8 mouse cellular contexts compared by ENCODE assay signal in genomic region chr10:81329194-81329975, GRCm38 (mm10). TPM values are rescaled to one million over a fixed set of nuclear protein-coding genes. Genes with fewer than 3 reads are reported as not detected.
DNase-seq lines count a peak whose midpoint lies in the region; ATAC-seq lines count a peak whose summit lies in the region.

No protein-coding gene starts in this region.

- peak overlapping the region; percentile 36 for H3K9ac ChIP-seq in lung, embryonic 15.5 days
- H3K9ac ChIP-seq in embryonic facial prominence, embryonic 14.5 days (ENCODE audit: low read depth, low read length): peak overlapping the region; percentile 44
- H3K9ac ChIP-seq in kidney, embryonic 16.5 days (replicated peaks; ENCODE audit: low read length): peak overlapping the region; percentile 31

- peak overlapping the region; percentile 24 for H3K4me3 ChIP-seq in lung, embryonic 15.5 days
- no peak overlapping the region for H3K4me3 ChIP-seq in embryonic facial prominence, embryonic 14.5 days (ENCODE audit: low read depth, low read length)
- H3K4me3 ChIP-seq in kidney, embryonic 16.5 days (ENCODE audit: low read length): peak overlapping the region; percentile 26

- ATAC-seq in lung, embryonic 15.5 days (ENCODE audit: borderline replicate concordance, extremely low read depth, low FRiP score, low TSS enrichment): peak; percentile 74
- peak; percentile 80 for ATAC-seq in embryonic facial prominence, embryonic 14.5 days (ENCODE audit: low read depth)
- ATAC-seq in kidney, embryonic 16.5 days (ENCODE audit: low FRiP score, low TSS enrichment): peak; percentile 69
- ATAC-seq in megakaryocyte-erythroid progenitor cell, adult 5-6 weeks (replicated peaks; ENCODE audit: low FRiP score, low TSS enrichment, poor library complexity, severe bottlenecking): no peak

- DNase-seq in lung, adult 18-20 months: no peak
- DNase-seq in embryonic facial prominence, embryonic 14.5 days (ENCODE audit: low spot score): peak; percentile 94
- DNase-seq in naive thymus-derived CD4-positive, alpha-beta T cell, adult 2 months (ENCODE audit: low read depth): peak; percentile 66
- DNase-seq in left cerebral cortex, postnatal 14 days (ENCODE audit: low spot score in 2 of 2): no peak
- no peak for DNase-seq in frontal cortex, adult 2 months (ENCODE audit: extremely low spot score in 1 of 2, low spot score in 1 of 2)

- peak overlapping the region; percentile 53 for H3K4me2 ChIP-seq in lung, embryonic 15.5 days
- H3K4me2 ChIP-seq in embryonic facial prominence, embryonic 14.5 days (ENCODE audit: low read depth, low read length): peak overlapping the region; percentile 34
- H3K4me2 ChIP-seq in kidney, embryonic 16.5 days (replicated peaks; ENCODE audit: low read depth, low read length): peak overlapping the region; percentile 34

- H3K27ac ChIP-seq in lung, embryonic 15.5 days: peak overlapping the region; percentile 93
- peak overlapping the region; percentile 90 for H3K27ac ChIP-seq in embryonic facial prominence, embryonic 14.5 days (replicated peaks; ENCODE audit: low read depth, low read length)
- peak overlapping the region; percentile 89 for H3K27ac ChIP-seq in kidney, embryonic 16.5 days (ENCODE audit: low read length)

- WGBS in lung, embryonic 15.5 days: 37% methylated on average over 10 of the region's 10 CpGs
- WGBS in embryonic facial prominence, embryonic 14.5 days: 55% methylated on average over 10 of the region's 10 CpGs
- 50% methylated on average over 10 of the region's 10 CpGs for whole genome bisulfite sequencing in kidney, embryonic 16.5 days

- peaks cover 52% of the 10 kb centered on the region for H3K4me1 ChIP-seq in lung, embryonic 15.5 days
- H3K4me1 ChIP-seq in embryonic facial prominence, embryonic 14.5 days (ENCODE audit: control insufficient read depth, insufficient read depth, low read length): peaks cover 24% of the 10 kb centered on the region
- H3K4me1 ChIP-seq in kidney, embryonic 16.5 days (ENCODE audit: insufficient read depth, low read length): peaks cover 33% of the 10 kb centered on the region

- H3K36me3 ChIP-seq in lung, embryonic 15.5 days: peaks cover 34% of the 10 kb centered on the region
- peaks cover 30% of the 10 kb centered on the region for H3K36me3 ChIP-seq in embryonic facial prominence, embryonic 14.5 days (ENCODE audit: control insufficient read depth, insufficient read depth, low read length)
- peaks cover 29% of the 10 kb centered on the region for H3K36me3 ChIP-seq in kidney, embryonic 16.5 days (ENCODE audit: insufficient read depth, low read length)

- intact Hi-C loops in left cerebral cortex, postnatal 14 days (cut with DNase I): no loop called here

- peaks cover 10% of the 10 kb centered on the region; the same call in 1 of the 2 replicates for H3K27me3 ChIP-seq in lung, embryonic 15.5 days
- H3K27me3 ChIP-seq in embryonic facial prominence, embryonic 14.5 days (replicated peaks; ENCODE audit: control insufficient read depth, insufficient read depth, low read length): peaks cover 18% of the 10 kb centered on the region
- H3K27me3 ChIP-seq in kidney, embryonic 16.5 days (ENCODE audit: insufficient read depth, low read length): 0 out of 2 replicates have a peak, but pooled peaks cover 4% of the 10 kb centered on the region

- no peaks in the 10 kb centered on the region for H3K9me3 ChIP-seq in lung, embryonic 15.5 days
- no peaks in the 10 kb centered on the region for H3K9me3 ChIP-seq in embryonic facial prominence, embryonic 14.5 days (ENCODE audit: control insufficient read depth, low read length)
- H3K9me3 ChIP-seq in kidney, embryonic 16.5 days (ENCODE audit: low read length): no peaks in the 10 kb centered on the region

RNA-seq across cellular contexts. Expression of gene Tbxa2r, which starts 0.9 kb away (rescaled TPM):
- 17.8 and 18.3 TPM in 2 replicates for polyA plus RNA-seq in lung, embryonic 15.5 days (2015; fragmentation: Nextera tagmentation; extraction: Ambion mirVana)
- polyA plus RNA-seq in embryonic facial prominence, embryonic 14.5 days (2014; fragmentation: Nextera tagmentation; extraction: Ambion mirVana): 6.7 and 8.7 TPM in 2 replicates
- polyA plus RNA-seq in kidney, embryonic 16.5 days (2015; fragmentation: Nextera tagmentation; extraction: Ambion mirVana): 19.7 and 20.2 TPM in 2 replicates
- total RNA-seq in left cerebral cortex, postnatal 14 days (2021): 1 to 10 TPM; 1.3 to 1.5 TPM
- polyA plus RNA-seq in frontal cortex, adult 2 months (2012; rRNA removed): 2.3 and 3.3 TPM in 2 replicates
- 0.66 and 2.3 TPM in 2 replicates for total RNA-seq in megakaryocyte-erythroid progenitor cell, adult 5-6 weeks (2014; fragmentation: Nextera tagmentation)
- total RNA-seq in megakaryocyte-erythroid progenitor cell, adult 5-6 weeks (2017): 0.52 TPM in 1 of 2 replicates, not detected in the other

RNA-seq across cellular contexts. Expression of gene Cactin, which starts 8.5 kb away (rescaled TPM):
- 48.4 and 49.9 TPM in 2 replicates for polyA plus RNA-seq in lung, embryonic 15.5 days (2015; fragmentation: Nextera tagmentation; extraction: Ambion mirVana)
- 27.0 and 27.5 TPM in 2 replicates for polyA plus RNA-seq in embryonic facial prominence, embryonic 14.5 days (2014; fragmentation: Nextera tagmentation; extraction: Ambion mirVana)
- 42.3 and 43.2 TPM in 2 replicates for polyA plus RNA-seq in kidney, embryonic 16.5 days (2015; fragmentation: Nextera tagmentation; extraction: Ambion mirVana)
- total RNA-seq in left cerebral cortex, postnatal 14 days (2021): 10 to 100 TPM; 25.1 to 27.2 TPM
- polyA plus RNA-seq in frontal cortex, adult 2 months (2012; rRNA removed): 31.5 and 31.9 TPM in 2 replicates
- total RNA-seq in megakaryocyte-erythroid progenitor cell, adult 5-6 weeks (2014; fragmentation: Nextera tagmentation): 26.4 and 46.2 TPM in 2 replicates
- 30.4 and 33.4 TPM in 2 replicates for total RNA-seq in megakaryocyte-erythroid progenitor cell, adult 5-6 weeks (2017)

RNA-seq across cellular contexts. Expression of gene Gipc3, which starts 13.7 kb away (rescaled TPM):
- polyA plus RNA-seq in lung, embryonic 15.5 days (2015; fragmentation: Nextera tagmentation; extraction: Ambion mirVana): 0.07 and 0.10 TPM in 2 replicates
- polyA plus RNA-seq in embryonic facial prominence, embryonic 14.5 days (2014; fragmentation: Nextera tagmentation; extraction: Ambion mirVana): 0.04 and 0.14 TPM in 2 replicates
- 0.09 TPM in 2 replicates for polyA plus RNA-seq in kidney, embryonic 16.5 days (2015; fragmentation: Nextera tagmentation; extraction: Ambion mirVana)
- under 1 TPM; 0.51 to 0.97 TPM for total RNA-seq in left cerebral cortex, postnatal 14 days (2021)
- 0.96 and 1.1 TPM in 2 replicates for polyA plus RNA-seq in frontal cortex, adult 2 months (2012; rRNA removed)
- total RNA-seq in megakaryocyte-erythroid progenitor cell, adult 5-6 weeks (2014; fragmentation: Nextera tagmentation): not detected in 2 replicates
- not detected in 2 replicates for total RNA-seq in megakaryocyte-erythroid progenitor cell, adult 5-6 weeks (2017)

RNA-seq across cellular contexts. Expression of gene Hmg20b, which starts 20.9 kb away (rescaled TPM):
- 91.2 and 92.5 TPM in 2 replicates for polyA plus RNA-seq in lung, embryonic 15.5 days (2015; fragmentation: Nextera tagmentation; extraction: Ambion mirVana)
- polyA plus RNA-seq in embryonic facial prominence, embryonic 14.5 days (2014; fragmentation: Nextera tagmentation; extraction: Ambion mirVana): 66.8 and 78.7 TPM in 2 replicates
- polyA plus RNA-seq in kidney, embryonic 16.5 days (2015; fragmentation: Nextera tagmentation; extraction: Ambion mirVana): 90.6 and 94.5 TPM in 2 replicates
- 10 to 100 TPM; 21.4 to 23.3 TPM for total RNA-seq in left cerebral cortex, postnatal 14 days (2021)
- polyA plus RNA-seq in frontal cortex, adult 2 months (2012; rRNA removed): 36.3 and 40.8 TPM in 2 replicates
- 25.7 and 37.6 TPM in 2 replicates for total RNA-seq in megakaryocyte-erythroid progenitor cell, adult 5-6 weeks (2014; fragmentation: Nextera tagmentation)
- total RNA-seq in megakaryocyte-erythroid progenitor cell, adult 5-6 weeks (2017): 44.2 and 61.1 TPM in 2 replicates

RNA-seq across cellular contexts. Expression of gene Mfsd12, which starts 27.9 kb away (rescaled TPM):
- 17.6 and 20.4 TPM in 2 replicates for polyA plus RNA-seq in lung, embryonic 15.5 days (2015; fragmentation: Nextera tagmentation; extraction: Ambion mirVana)
- polyA plus RNA-seq in embryonic facial prominence, embryonic 14.5 days (2014; fragmentation: Nextera tagmentation; extraction: Ambion mirVana): 6.8 and 9.8 TPM in 2 replicates
- polyA plus RNA-seq in kidney, embryonic 16.5 days (2015; fragmentation: Nextera tagmentation; extraction: Ambion mirVana): 9.8 and 12.5 TPM in 2 replicates
- 10 to 100 TPM; 37.8 to 38.9 TPM for total RNA-seq in left cerebral cortex, postnatal 14 days (2021)
- 27.5 and 29.5 TPM in 2 replicates for polyA plus RNA-seq in frontal cortex, adult 2 months (2012; rRNA removed)
- 15.7 and 16.4 TPM in 2 replicates for total RNA-seq in megakaryocyte-erythroid progenitor cell, adult 5-6 weeks (2014; fragmentation: Nextera tagmentation)
- total RNA-seq in megakaryocyte-erythroid progenitor cell, adult 5-6 weeks (2017): 13.9 and 14.1 TPM in 2 replicates

Comparison
In these comparisons a context has a peak if more than half of its experiments do, and no peak if none do; other contexts are left out.
1. DNase-seq: peak in embryonic facial prominence, embryonic 14.5 days (single experiment) and naive thymus-derived CD4-positive, alpha-beta T cell, adult 2 months (single experiment); none in lung, adult 18-20 months (0 of 2), left cerebral cortex, postnatal 14 days (0 of 2) and frontal cortex, adult 2 months (0 of 2).
2. Peak in every context shown above with its lines, with median percentiles within 50 percentile points of each other: H3K27ac ChIP-seq, H3K4me2 ChIP-seq and H3K9ac ChIP-seq.